Mouse (Mus musculus) cortical plate, adult 2 months (tissue): ENCODE results near the gene Map3k7.

ENCODE experiments used
- CTCF ChIP-seq: fragments of 200-500 bp; IDR thresholded peaks from 2 replicates; pipeline ENCODE4 v1.5.1; 2011; ENCODE audit warnings: mild to moderate bottlenecking, control low read depth, low read length; ENCODE audit not compliant: insufficient read depth; ENCODE audit errors: extremely low read depth
- POLR2A ChIP-seq: fragments of 200-500 bp; IDR thresholded peaks from 2 replicates; pipeline ENCODE4 v1.6.1; 2011; ENCODE audit warnings: mild to moderate bottlenecking, low read length, control low read depth; ENCODE audit not compliant: insufficient read depth; ENCODE audit errors: extremely low read depth

- no peak for TF ChIP-seq CTCF
- TF ChIP-seq POLR2A: no peak
Measured at GRCm38 (mm10) chr4:31964194-31964875, 438 bp downstream of the Map3k7 start.
